Mouse (Mus musculus): Measurements from ENCODE around the gene Prex1.

Gene Prex1

DNA sequence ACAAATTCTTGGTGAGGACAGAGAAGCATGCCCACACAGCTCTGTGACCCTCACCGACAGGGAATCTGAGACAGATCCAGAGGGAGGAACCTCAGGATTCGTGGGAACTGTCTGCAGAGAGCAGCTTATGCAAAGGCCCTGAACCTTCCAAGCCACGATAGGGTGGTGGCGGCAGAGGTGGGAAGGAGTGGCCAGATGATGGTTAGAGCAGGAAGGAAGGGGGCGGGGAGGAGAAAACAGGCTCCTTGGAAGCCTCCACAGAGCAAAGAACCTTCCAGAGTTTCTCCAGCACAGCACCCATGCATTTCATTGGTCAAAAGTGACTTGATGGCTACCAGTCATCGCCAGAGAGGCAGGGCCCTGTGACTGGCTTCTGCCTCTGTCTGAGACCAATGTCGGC, 151.9 kb downstream of the Prex1 start:
- in situ Hi-C loops (cut with MseI, MboI) = loop anchor here (5.0 to 10.0 kb wide), 3 partner anchors 117 to 474 kb away; no protein-coding TSS in a partner anchor

GRCm38 (mm10) chr2:166560826-166561225, 152.8 kb downstream of the Prex1 start:
- in situ Hi-C loops (cut with MseI, MboI) = loop anchor here (5.0 to 10.0 kb wide), 3 partner anchors 116 to 474 kb away; no protein-coding TSS in a partner anchor

DNA sequence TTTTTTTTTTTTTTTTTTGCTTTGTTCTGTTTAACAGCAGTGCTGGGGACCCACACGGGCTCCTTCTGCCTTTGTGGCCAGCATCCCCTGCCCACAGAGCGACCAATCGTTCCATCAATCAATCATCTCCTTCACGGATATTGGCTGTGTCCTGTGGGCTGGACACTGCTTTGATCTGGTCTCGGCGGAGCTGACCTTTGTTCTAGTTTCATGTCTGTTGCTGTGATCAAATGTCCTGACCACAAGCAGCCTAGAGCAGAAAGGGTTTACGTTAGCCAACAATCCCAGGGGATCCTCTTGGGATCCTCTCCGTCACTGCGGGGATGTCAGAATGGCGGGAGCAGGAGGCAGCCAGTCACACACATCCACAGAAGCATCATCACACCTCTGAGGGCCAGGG, 154.1 kb downstream of the Prex1 start:
- in situ Hi-C loops (cut with MseI, MboI) = no loop called here

DNA sequence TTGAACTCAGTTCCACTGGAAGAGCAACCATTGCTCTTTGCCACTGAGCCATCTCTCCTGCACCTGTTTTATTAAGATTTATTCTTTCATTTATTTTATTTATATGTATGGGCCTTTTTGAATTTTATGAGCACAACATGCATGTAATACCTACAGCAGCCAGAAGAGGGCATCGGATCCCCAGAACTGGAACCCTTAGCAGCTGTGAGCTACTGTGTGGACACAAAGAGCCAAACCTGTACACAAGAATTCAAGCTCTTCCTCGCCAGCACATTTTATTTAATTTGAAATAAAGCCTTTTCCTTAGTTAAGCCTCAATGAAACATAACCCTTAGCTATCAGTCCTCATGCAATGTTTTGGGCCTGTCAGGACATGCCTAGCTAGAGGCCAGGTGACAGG, 158.1 kb downstream of the Prex1 start:
- in situ Hi-C loops (cut with MseI, MboI) = no loop called here

DNA sequence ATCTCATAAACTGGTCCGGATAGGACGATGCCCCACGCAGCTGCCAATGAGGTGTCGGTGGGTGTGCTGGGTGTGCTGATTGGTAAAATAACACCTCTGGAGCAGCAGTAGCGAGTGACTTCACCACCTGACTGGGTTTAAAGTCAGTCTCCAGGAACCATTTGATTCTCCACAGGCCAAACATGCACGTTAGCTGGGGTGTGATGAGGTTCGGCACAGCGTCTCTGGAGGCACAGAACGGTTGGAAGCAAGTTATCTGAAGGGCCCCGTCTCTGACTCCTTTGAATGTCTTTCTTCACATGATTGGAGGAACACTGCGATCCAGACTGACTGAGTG, 159.5 kb downstream of the Prex1 start:
- in situ Hi-C loops (cut with MseI, MboI) = no loop called here

GRCm38 (mm10) chr2:166553502-166554168, 160.0 kb downstream of the Prex1 start:
- in situ Hi-C loops (cut with MseI, MboI) = no loop called here

DNA sequence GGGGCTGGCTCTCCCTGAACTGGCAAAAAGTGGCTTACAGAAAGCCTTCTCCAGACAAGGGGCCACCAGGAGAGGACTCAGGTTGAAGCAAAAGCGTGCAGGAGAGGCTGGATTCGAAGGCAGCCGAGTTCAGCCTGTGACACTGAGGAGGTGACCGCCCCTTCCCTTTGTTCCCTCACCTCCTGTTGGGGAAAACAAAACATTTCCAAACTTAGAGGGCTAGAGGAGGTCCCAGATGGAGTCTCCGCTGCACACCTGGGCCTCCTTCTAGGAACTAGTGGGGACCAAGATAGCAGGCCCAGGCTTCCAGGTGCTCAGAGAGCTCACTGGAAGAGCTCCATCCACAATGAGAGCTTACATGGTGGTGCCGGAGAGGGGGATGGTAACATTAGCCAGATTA, 161.0 kb downstream of the Prex1 start:
- in situ Hi-C loops (cut with MseI, MboI) = no loop called here

DNA sequence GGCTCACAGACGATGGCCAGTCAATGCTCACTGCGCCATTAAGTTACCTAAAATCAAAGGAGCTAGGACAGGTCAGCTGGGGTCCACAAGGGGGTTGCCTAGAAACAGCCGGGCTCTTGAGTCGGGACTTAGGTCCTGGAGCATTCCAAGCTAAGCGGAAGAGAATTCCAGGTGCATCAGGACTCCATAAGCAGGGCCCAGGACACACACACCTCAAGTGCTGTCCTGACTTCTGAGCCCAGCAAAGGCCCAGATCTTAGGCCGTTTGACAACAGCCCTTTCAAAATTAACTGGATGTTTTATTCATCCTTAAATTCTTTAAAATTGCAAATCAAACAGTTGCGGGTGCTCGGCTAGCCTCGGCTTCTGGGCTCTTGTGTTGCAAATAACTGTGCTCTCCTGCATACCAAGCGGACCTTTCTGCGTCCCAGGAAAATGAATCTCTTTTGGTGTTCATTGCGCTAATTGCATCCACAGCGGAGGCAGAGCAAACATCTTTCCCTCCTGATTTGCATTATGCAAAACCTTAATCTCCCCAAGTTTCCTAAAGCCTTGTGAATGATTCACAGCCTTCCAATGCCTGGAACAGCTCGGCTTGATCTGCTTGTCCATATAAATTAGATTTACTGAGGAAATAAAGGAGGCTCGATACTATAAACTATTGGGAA, 161.7 kb downstream of the Prex1 start:
- in situ Hi-C loops (cut with MseI, MboI) = no loop called here

GRCm38 (mm10) chr2:166549871-166550270, 163.8 kb downstream of the Prex1 start:
- in situ Hi-C loops (cut with MseI, MboI) = no loop called here

DNA sequence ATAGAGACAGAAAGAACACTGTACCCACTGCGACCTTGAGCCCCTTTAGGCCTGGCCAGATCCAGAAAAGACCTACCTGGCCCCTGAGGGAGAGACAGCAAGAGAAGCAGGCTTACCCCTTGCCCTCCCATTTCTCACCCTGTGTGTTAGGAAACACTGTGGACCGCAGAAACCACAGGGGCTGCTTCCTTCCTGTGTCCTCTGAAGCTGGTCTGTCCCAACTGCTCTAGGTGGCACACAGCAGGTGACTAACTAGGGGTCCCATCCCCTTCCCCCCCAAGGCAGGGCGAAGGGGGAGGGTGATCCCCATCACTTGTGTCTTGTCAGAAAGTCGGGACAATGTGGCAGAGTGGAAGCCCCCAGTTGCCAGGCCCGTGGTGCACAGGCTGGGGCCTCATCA, 164.6 kb downstream of the Prex1 start:
- in situ Hi-C loops (cut with MseI, MboI) = no loop called here

DNA sequence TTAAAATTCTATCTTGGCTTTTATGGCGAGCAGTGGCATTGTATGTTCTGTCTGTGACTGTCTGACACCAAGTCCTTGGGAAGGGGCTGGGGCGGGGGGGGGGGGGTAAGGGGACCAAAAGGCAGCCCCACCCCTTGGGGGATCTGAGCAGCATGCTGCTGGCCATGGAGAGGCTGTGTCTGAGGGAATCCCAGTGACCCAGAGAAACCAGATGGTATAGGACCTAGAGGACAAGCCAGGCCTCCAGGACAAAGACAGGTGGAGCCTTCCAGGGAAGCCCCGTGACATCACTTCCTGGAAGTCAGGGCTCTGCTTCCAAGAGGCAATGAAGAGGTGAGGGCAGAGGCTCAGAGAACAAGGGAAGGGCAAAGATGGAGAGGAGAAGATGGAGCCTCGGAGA, 168.1 kb downstream of the Prex1 start:
- in situ Hi-C loops (cut with MseI, MboI) = no loop called here

DNA sequence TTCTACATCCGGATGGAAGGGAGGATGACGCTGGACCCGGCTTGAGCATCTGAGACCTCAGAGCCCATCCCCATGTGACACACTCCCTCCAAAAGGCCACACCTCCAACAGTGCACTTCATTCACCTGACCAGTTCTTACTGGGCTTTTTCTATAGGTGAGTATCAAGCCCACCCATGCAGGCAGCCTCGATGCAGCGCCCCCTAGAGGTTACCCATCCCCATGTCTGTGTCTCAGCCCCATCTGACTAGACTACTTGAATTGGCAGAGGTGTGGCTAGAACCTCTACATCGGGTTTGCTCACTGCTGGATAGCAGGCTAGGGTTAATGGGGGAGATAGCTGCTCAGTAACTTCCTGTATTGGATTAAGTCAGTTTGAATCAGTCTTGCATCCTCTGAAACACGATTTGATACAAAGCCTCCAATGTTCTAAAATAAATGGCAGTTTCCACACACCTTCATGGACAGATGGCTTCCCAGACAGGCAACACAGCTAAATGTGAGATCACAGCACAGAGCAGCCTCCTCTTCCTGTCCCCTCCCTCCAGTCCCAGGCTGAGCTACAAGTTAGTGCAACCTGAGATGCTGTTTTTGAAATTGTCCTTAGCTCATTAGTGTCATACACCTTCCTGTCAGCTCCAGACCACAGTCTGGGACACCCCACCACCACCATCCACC, 168.9 kb downstream of the Prex1 start:
- in situ Hi-C loops (cut with MseI, MboI) = no loop called here

GRCm38 (mm10) chr2:166541112-166541928, 172.3 kb downstream of the Prex1 start:
- in situ Hi-C loops (cut with MseI, MboI) = no loop called here

DNA sequence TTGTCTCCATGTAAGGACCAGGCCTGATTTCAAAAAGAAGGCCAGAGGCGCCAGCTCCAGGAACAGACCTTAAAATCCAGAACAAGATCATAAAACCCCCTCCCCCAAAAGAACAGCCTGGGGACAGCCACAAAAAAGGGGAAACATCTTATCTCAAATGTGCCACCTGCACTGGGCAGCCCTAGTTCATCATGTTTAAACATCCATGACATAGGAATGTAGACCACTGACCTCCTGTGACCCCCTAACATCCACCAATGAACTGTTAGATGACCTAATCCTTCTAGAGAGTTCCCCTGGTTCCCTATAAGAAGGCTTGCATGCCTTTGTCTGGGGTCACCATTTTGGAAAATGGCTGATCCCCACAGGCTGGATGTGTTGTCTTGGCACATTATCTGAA, 173.4 kb downstream of the Prex1 start:
- in situ Hi-C loops (cut with MseI, MboI) = no loop called here

- in situ Hi-C loops (cut with MseI, MboI) = no loop called here
These were observed 176.7 kb downstream of the Prex1 start for GRCm38 (mm10) chr2:166536896-166537295.

DNA sequence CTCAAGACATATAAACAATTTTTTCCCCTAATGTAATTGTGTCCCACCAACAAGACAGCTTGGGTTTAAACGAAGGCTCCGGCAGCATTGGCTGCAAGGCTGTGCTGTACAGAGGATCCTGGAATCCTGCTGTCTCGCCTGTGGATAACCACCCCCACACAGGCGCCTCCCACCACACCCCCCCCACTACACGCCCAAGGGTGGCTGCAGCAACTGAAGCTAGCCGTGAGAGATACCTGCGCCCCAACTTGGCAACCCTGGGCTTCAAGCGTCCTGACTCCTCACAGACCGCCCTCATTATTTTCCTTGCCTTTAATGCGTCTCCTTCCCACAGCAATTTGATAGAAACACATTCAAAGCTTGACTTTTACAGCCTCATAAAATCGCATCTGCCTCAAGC, 178.1 kb downstream of the Prex1 start:
- in situ Hi-C loops (cut with MseI, MboI) = no loop called here

DNA sequence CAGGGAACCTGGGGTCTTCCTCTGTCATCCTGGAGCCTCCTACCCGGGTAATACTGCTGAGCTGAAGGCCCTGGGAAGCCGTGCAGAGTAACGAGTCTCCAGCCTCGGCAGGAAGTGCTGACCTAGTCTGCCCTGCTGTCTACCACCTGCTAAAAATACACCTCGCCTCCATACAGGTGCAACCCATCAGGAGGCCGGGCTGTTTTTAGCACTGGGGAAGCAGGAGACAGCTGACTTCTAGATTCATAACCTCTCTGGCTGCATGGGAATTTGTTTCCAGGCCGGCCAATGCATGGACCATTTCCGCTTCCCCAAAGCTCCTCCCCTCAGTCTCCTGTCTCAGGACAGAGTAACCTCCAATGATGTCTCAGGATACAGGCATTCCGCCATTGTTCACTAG, 187.4 kb downstream of the Prex1 start:
- in situ Hi-C loops (cut with MseI, MboI) = no loop called here

DNA sequence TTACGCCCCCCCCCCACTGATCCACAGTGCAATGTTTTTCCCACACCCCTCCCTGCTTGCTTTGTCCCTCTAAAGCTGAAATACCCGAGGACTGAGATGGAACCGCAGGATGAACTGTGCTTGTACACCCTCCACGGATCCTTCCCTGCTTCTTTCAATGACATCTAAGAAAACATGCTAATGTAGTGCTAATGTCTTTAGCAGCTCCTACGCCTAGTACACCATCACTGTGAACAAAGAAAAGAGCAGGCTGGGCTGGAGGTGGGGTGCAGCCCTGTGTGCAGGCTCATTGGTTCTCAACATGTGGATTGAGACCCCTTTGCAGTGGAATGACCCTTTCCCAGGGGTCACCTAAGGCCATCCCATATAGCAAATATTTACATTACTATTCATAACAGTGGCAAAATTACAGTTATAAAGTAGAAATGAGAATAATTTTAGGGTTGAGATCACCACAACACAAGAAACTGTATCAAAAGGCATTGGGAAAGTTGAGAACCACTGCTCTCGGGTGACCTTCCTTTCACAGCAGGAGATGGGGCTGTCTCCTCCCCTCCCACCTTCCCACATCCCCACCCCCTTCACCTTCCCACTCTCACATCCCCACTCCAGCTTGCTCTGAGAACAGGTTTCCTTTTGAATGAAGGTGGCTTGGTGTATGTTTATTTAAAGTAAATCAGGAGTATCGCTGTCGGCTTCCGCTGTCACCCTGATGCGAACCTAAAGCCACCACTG, 190.3 kb downstream of the Prex1 start:
- in situ Hi-C loops (cut with MseI, MboI) = no loop called here

DNA sequence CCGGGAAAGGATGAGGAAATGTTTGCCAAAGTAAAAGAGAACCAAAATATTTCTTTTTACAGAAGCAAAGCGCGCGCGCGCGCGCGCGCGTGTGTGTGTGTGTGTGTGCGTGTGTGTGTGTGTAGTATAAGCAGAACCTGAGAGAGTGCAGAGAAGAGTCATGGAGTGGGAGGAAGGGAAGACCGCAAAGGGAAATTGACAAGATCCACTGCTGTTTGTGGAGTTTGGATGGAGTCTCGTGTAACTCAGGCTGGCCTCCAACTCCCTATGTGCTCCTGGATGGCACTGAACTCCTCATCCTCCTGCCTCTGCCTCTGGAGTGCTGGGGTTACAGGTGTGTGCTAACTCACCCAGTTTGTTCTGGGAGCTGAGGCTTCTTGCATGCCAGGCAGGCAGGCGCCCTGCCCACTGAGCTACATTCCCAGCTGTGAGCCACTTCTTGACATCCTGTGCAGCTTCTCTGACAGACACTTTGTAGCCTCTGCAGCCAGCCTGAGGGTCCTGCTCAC, 191.0 kb downstream of the Prex1 start:
- in situ Hi-C loops (cut with MseI, MboI) = no loop called here

DNA sequence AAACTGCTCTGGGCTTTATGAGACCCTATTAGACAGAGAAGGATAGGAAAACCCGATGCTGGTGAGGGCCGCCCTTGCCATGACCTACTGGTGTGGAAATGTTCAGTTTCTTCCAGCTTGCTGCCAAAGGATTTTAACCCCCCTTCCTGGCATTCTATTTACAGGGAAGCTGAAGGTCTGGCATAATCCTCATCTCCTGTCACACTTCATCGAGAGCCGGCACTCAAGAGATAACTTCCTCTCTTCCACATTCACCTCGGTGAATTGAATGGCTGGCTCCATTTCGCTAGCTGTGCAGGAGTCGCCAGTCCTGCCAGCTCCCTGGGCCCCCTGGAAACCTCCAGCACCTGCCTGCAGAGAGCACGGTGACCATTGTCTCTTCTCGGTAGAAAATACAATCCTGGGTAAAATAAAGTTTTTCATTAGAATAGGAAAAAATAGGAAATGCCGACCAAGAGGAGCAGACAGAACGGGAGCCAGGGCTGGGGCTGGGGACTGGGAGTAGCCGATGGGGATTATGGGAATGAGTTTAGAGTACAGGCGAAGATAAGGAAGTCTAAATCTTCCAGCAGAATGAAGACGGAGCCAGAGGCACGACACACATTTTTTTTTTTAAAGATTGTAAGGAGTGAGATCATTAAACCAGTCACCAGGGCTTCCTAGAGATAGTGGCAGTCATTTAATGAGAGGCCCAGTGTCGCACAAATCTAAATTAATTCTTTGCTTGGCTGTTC, 191.6 kb downstream of the Prex1 start:
- in situ Hi-C loops (cut with MseI, MboI) = no loop called here

DNA sequence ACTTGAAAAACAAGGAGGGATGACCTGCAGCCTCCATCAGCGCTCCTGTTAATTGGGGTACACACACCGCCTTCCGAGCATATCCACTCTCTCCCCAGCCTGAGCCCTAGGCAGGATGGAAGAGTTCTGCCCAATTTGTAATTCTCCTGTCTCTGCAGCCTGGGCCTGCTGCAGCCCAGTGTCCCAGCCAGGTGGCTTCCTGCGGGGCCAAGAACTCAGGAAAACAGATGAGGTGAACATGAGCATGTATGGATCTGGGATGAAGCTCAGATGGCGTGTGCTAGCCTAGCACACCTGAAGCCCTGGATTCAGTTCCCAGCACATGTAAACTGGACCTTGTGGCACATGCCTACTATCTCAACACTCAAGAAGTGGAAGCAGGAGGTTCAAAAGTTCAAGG, 192.2 kb downstream of the Prex1 start:
- in situ Hi-C loops (cut with MseI, MboI) = no loop called here

Data from mouse trophoblast stem cell (cell line).